Mouse (Mus musculus) liver, adult 2 months (tissue): ENCODE results near the gene Lmnb2. TPM values are rescaled to one million over a fixed set of nuclear protein-coding genes. Genes with fewer than 3 reads are reported as not detected.

Experiments
- DNase-seq: peaks from one replicate; pipeline ENCODE4 v3.0.0-alpha.2; 2011; ENCODE audit warnings: low read depth, low spot score; ENCODE audit errors: extremely low read depth
- H3K27ac ChIP-seq: fragments of 200-500 bp; replicated peaks from 2 replicates; pipeline ENCODE4 v1.5.1; 2012; ENCODE audit warnings: low read depth, mild to moderate bottlenecking, control low read depth, inconsistent platforms, low read length; ENCODE audit not compliant: insufficient read depth
- H3K27me3 ChIP-seq: fragments of 200-500 bp; 2 replicates; pipeline ENCODE4 v1.6.1; 2012; ENCODE audit warnings: mild to moderate bottlenecking, moderate library complexity, low read length, inconsistent platforms; ENCODE audit not compliant: control insufficient read depth, insufficient read depth
- H3K36me3 ChIP-seq: fragments of 200-500 bp; 2 replicates; pipeline ENCODE4 v1.6.1; 2012; ENCODE audit warnings: low read length, inconsistent platforms; ENCODE audit not compliant: control insufficient read depth, insufficient read depth
- H3K4me1 ChIP-seq: fragments of 200-500 bp; 2 replicates; pipeline ENCODE4 v1.6.1; 2011; ENCODE audit warnings: low read length; ENCODE audit not compliant: control insufficient read depth, insufficient read depth
- H3K4me3 ChIP-seq: fragments of 200-500 bp; 2 replicates; pipeline ENCODE4 v1.5.1; 2011; ENCODE audit warnings: low read depth, mild to moderate bottlenecking, control low read depth, low read length, moderate library complexity; ENCODE audit not compliant: insufficient read depth
- H3K79me2 ChIP-seq: fragments of 200-500 bp; 2 replicates; pipeline ENCODE4 v1.6.1; 2012; ENCODE audit warnings: inconsistent platforms, mild to moderate bottlenecking, low read length, moderate library complexity; ENCODE audit not compliant: control insufficient read depth, insufficient read depth
- H3K9ac ChIP-seq: fragments of 200-500 bp; 2 replicates; pipeline ENCODE4 v1.6.1; 2012; ENCODE audit warnings: low read depth, mild to moderate bottlenecking, control low read depth, inconsistent platforms, low read length
- CTCF ChIP-seq: fragments of 200-500 bp; IDR thresholded peaks from 2 replicates; pipeline ENCODE4 v1.5.1; 2011; ENCODE audit warnings: low read depth, low read length, control low read depth
- POLR2A ChIP-seq: fragments of 200-500 bp; IDR thresholded peaks from 2 replicates; pipeline ENCODE4 v1.6.1; 2011; ENCODE audit warnings: low read length, control low read depth; ENCODE audit not compliant: insufficient read depth; ENCODE audit errors: extremely low read depth
- WGBS: fragments of 180-500 bp; shearing (Covaris S2); methylation state at CpG from one replicate; pipeline ENCODE4 v1.1.7; 2018; 5-methylcytosine and 5-hydroxymethylcytosine counted together
- polyA plus RNA-seq: library from polyadenylated mRNA; depleted of rRNA; stranded (reverse); fragments of >200 nt; gene quantifications from 2 replicates; pipeline ENCODE4 v1.2.3, GENCODE M21; 2012
- total RNA-seq: library from RNA; depleted of rRNA; stranded (reverse); fragments of >200 nt; gene quantifications from 2 replicates; pipeline ENCODE4 v1.2.3, GENCODE M21; 2014

The Lmnb2 gene
- total and polyA plus RNA-seq, 2 experiments = 3.3 to 6.6 TPM

GRCm38 (mm10) chr10:80943701-80944100, 25.7 kb upstream of the Lmnb2 start:
- Histone ChIP-seq H3K27ac (no peak overlapping the region), H3K27me3 (no peaks in the 10 kb centered on the region), H3K36me3 (no peaks in the 10 kb centered on the region), H3K9ac (no peak overlapping the region), H3K4me1 (peaks cover 11% of the 10 kb centered on the region), H3K4me3 (no peak overlapping the region), H3K79me2 (no peaks in the 10 kb centered on the region)
- no peak for DNase-seq
- no peak for TF ChIP-seq CTCF
- TF ChIP-seq POLR2A = no peak
- 69% methylated on average over 9 of the region's 9 CpGs for WGBS

GRCm38 (mm10) chr10:80942919-80943318, 24.9 kb upstream of the Lmnb2 start:
- DNase-seq = no peak
- H3K4me3 ChIP-seq = no peak overlapping the region
- no peak overlapping the region for H3K27ac ChIP-seq
- no peak overlapping the region for H3K9ac ChIP-seq
- TF ChIP-seq POLR2A (no peak), CTCF (no peak)
- H3K36me3 ChIP-seq = no peaks in the 10 kb centered on the region
- peaks cover 11% of the 10 kb centered on the region for H3K4me1 ChIP-seq
- H3K27me3 ChIP-seq = no peaks in the 10 kb centered on the region
- H3K79me2 ChIP-seq = no peaks in the 10 kb centered on the region
- 68% methylated on average over 8 of the region's 8 CpGs for WGBS

- TF ChIP-seq CTCF = no peak
- no peak for TF ChIP-seq POLR2A
- Histone ChIP-seq H3K4me1 (peaks cover 11% of the 10 kb centered on the region), H3K9ac (no peak overlapping the region), H3K27ac (no peak overlapping the region), H3K36me3 (no peaks in the 10 kb centered on the region), H3K27me3 (no peaks in the 10 kb centered on the region), H3K4me3 (no peak overlapping the region), H3K79me2 (no peaks in the 10 kb centered on the region)
- 25% methylated on average over 2 of the region's 2 CpGs for whole genome bisulfite sequencing
- DNase-seq = no peak
These were observed 22.9 kb upstream of the Lmnb2 start for GRCm38 (mm10) chr10:80940988-80941347.

- H3K4me3 ChIP-seq = no peak overlapping the region
- WGBS = 19% methylated on average over 8 of the region's 8 CpGs
- TF ChIP-seq POLR2A (no peak), CTCF (no peak)
- H3K9ac ChIP-seq = no peak overlapping the region
- no peaks in the 10 kb centered on the region for H3K36me3 ChIP-seq
- H3K27me3 ChIP-seq = no peaks in the 10 kb centered on the region
- DNase-seq = peak; percentile 81
- H3K4me1 ChIP-seq = peaks cover 11% of the 10 kb centered on the region
- no peak overlapping the region for H3K27ac ChIP-seq
- no peaks in the 10 kb centered on the region for H3K79me2 ChIP-seq
These were observed 22.4 kb upstream of the Lmnb2 start for GRCm38 (mm10) chr10:80940320-80940987.

- TF ChIP-seq POLR2A (no peak), CTCF (no peak)
- 4% methylated on average over 28 of the region's 28 CpGs for WGBS
- Histone ChIP-seq H3K9ac (no peak overlapping the region), H3K4me3 (peak overlapping the region; percentile 40; the same call in 1 of the 2 replicates), H3K27ac (no peak overlapping the region), H3K27me3 (no peaks in the 10 kb centered on the region), H3K36me3 (no peaks in the 10 kb centered on the region), H3K79me2 (no peaks in the 10 kb centered on the region), H3K4me1 (peaks cover 11% of the 10 kb centered on the region)
- DNase-seq = peak; percentile 61
These were observed 21.6 kb upstream of the Lmnb2 start for GRCm38 (mm10) chr10:80939671-80940070.

GRCm38 (mm10) chr10:80938831-80939550, 20.9 kb upstream of the Lmnb2 start:
- no peak overlapping the region for H3K27ac ChIP-seq
- no peak for DNase-seq
- H3K79me2 ChIP-seq = no peaks in the 10 kb centered on the region
- no peak overlapping the region for H3K4me3 ChIP-seq
- 33% methylated on average over 15 of the region's 15 CpGs for WGBS
- peaks cover 11% of the 10 kb centered on the region for H3K4me1 ChIP-seq
- no peaks in the 10 kb centered on the region for H3K36me3 ChIP-seq
- no peak for TF ChIP-seq CTCF
- no peak for TF ChIP-seq POLR2A
- H3K27me3 ChIP-seq = no peaks in the 10 kb centered on the region
- H3K9ac ChIP-seq = no peak overlapping the region
